Mouse (Mus musculus) embryo, embryonic 9.5 days (tissue): ENCODE measurements around the gene Hsd17b11.

Source experiments
- DNase-seq: peaks from one replicate; pipeline ENCODE4 v3.0.0-alpha.2; 2017; ENCODE audit errors: extremely low spot score

The Hsd17b11 gene

GRCm38 (mm10) chr5:104021597-104022378 lies at the start of gene Hsd17b11:
Hsd17b11 (minus strand) TSS chr5:104021919.
- DNase-seq: peak; percentile 79

GRCm38 (mm10) chr5:104071048-104071447 lies 49.3 kb upstream of the Hsd17b11 start:
- DNase-seq: no peak

GRCm38 (mm10) chr5:104068751-104069150 lies 47.0 kb upstream of the Hsd17b11 start:
- peak; percentile 24 for DNase-seq

DNA sequence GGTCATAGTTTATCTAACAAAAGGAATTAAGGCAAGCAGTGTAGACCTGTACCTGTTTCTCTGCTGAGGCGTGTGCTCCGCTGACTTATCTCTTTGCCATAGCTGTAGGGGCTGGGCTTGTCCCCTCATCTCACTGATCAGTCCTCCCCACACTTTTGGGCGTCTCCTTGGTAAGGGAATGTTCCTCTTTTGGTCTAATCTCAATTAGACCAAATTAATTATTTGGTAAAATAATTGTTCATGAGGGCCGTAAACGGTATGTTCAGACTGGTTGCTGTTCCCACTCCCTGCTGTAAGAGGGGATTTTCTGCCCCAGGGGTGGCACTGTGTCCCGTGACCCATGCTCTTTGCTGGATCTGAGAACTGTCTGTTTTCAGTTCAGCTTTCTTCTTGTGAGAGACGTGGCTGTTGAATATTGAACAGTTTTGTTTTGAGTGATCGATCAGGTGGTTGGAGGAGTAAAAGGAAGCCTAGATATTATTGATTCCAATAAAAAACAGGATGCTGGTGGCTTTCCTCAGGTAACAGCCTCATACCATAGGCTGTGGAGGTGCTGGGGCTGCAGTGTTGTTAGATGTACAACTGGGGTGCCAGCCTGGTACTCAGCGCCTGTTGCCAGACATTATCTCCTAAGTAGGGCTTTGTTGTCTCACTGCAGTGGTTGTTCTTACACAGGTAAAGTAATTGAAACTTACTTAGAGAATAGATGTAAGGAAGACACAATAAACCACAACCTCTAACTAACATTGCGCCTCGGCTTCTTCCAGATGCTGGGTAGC lies 41.2 kb upstream of the Hsd17b11 start:
- no peak for DNase-seq

- no peak for DNase-seq
Observed at GRCm38 (mm10) chr5:104061936-104062772, 40.4 kb upstream of the Hsd17b11 start.

DNA sequence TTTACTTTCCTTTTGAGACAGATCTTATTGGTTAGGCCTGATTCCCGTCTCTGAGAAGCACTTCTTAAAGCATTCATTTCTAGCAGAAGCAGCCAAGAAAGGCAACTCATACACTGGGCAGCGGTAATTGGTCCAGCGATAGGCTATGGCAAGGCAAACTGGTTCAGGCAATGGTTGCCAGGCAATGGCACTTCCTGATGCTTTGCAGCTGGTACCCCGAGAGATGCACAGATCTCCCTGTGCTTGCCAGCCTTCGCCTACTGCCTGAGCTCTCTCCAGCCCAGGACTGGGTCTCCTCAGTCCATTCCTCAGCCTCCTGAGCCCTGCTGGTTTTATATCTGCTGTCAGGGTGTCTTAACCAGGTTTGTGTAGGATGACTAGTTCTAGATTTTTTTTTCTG lies 38.7 kb upstream of the Hsd17b11 start:
- no peak for DNase-seq

GRCm38 (mm10) chr5:104059628-104060027 lies 37.9 kb upstream of the Hsd17b11 start:
- no peak for DNase-seq

DNA sequence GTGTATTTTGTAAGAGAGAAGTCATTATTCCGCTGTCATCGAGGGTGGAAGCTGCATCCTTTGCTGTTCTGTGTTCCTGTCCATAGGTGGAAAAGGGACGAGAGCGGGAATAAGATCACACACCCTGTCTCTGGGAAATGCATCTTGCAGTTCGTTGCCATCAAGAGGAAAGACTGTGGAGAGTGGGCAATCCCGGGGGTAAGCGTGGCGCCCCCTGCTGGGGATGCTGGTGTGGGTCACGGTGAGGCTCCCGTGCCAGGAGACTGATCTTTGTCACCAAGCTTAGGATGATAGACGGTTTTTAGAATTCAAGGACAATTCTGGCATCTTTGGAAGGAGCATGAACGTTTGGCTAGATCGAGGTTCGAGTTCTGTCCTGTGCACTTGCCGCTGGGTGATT lies 36.3 kb upstream of the Hsd17b11 start:
- peak; percentile 46 for DNase-seq

GRCm38 (mm10) chr5:104056295-104056694 lies 34.6 kb upstream of the Hsd17b11 start:
- no peak for DNase-seq

- no peak for DNase-seq
Observed at GRCm38 (mm10) chr5:104055816-104056215, 34.1 kb upstream of the Hsd17b11 start.

DNA sequence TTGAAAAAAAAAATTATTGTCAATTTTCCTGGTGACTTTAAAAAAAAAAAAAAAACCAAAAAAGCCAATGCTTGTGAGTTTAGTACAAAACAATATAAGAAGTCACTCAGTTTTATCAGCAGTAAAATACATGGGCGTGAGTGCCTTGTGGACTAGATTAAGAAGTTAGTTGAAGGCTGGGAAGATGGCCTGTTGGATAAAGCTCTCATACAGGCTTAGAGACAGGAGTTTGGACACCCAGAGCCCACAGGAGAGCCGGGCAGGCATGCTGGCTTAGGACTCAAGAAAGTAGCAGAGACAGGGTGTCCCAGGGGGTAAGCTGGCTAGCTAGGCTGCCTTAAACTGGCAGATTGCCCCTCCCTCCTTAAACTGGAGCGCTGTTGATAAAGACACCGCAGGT lies 33.2 kb upstream of the Hsd17b11 start:
- DNase-seq: no peak

GRCm38 (mm10) chr5:104052956-104053355 lies 31.2 kb upstream of the Hsd17b11 start:
- peak; percentile 25 for DNase-seq

DNA sequence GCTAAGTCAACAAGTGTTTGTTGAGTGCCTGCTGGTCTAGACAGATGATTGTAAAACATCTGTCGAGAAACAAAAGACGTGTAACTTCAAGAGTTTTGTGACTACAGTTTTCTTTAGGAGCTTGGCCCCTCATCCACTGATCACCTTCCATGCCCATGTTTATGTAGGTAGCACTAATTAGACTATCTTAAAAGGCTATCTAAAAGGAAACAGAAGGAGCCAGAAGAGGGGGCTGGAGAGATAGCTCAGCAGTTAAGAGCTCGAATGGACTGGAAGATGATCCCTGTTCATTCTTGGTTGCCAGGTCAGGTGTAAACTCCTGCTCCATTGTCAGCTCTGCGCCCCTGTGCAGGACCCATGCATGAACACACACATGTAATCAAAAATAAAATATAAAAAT lies 26.4 kb upstream of the Hsd17b11 start:
- DNase-seq: no peak

- peak; percentile 31 for DNase-seq
Observed at GRCm38 (mm10) chr5:104047200-104048105, 25.7 kb upstream of the Hsd17b11 start.

DNA sequence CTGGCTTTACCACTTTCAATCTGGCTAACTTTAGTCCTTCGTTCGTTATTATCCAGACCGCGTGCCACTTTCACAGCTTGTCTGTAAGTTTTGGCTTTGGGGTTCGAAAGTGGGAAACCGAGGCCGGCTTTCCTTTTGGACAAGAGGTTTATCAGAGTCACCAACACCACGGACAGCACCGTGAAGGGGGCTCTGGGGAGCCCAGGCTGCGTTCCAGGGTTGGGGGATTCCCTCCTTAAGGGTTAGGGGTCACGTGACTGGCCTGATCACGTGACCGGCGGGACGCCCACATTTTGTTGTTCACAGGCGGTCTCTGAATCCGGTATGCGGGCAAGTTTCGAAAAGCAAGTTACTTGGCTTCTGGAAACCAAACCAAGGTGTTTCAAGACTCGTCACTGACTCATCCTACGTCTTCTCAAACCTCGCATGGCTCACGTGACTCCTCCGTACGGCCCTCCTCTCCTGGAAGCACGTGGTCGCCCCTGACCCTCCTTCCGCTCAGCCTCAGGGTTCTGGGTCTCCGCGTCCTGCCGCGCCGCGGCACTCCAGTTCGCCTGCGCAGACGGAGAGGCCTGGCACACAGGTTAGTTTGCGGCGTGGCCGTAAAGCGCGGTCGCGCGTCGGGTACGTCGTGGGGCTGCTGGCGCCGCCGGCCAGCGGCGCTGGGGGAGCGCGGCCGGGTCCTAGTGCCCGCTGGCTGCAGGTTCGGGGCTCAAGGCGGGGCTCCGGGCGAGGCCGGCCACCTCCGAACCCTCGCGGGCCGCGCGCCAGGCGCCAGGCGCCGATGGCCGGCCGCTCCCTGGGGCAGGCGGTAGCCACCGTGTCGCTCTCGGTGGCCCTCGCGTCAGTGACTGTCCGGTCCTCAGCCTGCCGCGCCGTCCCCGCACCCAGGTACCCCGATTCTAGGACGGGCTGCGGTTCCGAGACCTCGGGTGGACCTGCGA lies 24.8 kb upstream of the Hsd17b11 start, which contains the start of gene Nudt9:
Gene Nudt9 (plus strand): TSS at position 51 of the 944 bp plus-strand sequence.
- peak; percentile 96 for DNase-seq

GRCm38 (mm10) chr5:104043704-104044103 lies 22.0 kb upstream of the Hsd17b11 start:
- no peak for DNase-seq

- DNase-seq: no peak
Observed at GRCm38 (mm10) chr5:104042906-104043305, 21.2 kb upstream of the Hsd17b11 start.

GRCm38 (mm10) chr5:104039154-104039932 lies 17.6 kb upstream of the Hsd17b11 start:
- DNase-seq: peak; percentile 20

DNA sequence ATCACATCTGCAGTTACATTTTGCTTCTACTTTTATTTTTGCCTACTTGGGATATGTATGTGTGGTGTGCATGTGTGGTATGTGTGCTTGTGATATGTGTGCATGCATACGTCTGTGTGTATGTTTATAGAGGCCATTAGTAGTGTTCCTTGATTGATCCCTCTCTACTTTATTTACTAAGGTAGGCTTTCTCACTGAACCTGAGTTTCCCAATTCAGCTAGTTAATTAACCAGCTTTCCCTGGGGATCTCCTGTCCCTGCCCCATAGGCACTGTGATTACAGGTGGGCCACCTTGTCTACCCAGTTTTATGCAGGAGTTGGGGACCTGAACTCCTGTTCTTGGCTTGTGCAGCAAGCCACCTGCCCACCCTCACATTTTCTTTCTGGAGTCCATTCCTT lies 15.0 kb upstream of the Hsd17b11 start:
- DNase-seq: no peak
